Mouse (Mus musculus) MEL (cell line): Measurements from ENCODE around the gene Avpr1b. TPM values are rescaled to one million over a fixed set of nuclear protein-coding genes. Genes with fewer than 3 reads are reported as not detected.

Source experiments
- DNase-seq: peaks from one replicate; pipeline ENCODE4 v3.0.0; 2011; ENCODE audit warnings: low read depth, low spot score
- H3K27ac ChIP-seq: 2 replicates; pipeline ENCODE4 v1.5.1; 2012; ENCODE audit warnings: low read depth, mild to moderate bottlenecking, control low read depth, low read length, moderate library complexity; ENCODE audit not compliant: control insufficient read depth
- H3K27me3 ChIP-seq, 2 experiments: fragments of 150-350 bp in 1 of 2; sonication (generic) in 1 of 2; 2 replicates each; pipeline ENCODE4 v1.6.1; 2012; ENCODE audit warnings: low read length in 2 of 2, mild to moderate bottlenecking in 2 of 2, improper control_type of control experiment in 1 of 2, moderate library complexity in 1 of 2; ENCODE audit not compliant: insufficient read depth in 2 of 2, control insufficient read depth in 1 of 2
- H3K36me3 ChIP-seq, 2 experiments: 2 replicates each; pipeline ENCODE4 v1.6.1; 2012 to 2014; ENCODE audit warnings: low read length in 2 of 2, improper control_type of control experiment in 1 of 2, inconsistent platforms in 1 of 2, mild to moderate bottlenecking in 1 of 2; ENCODE audit not compliant: insufficient read depth in 2 of 2, control insufficient read depth in 1 of 2
- H3K4me1 ChIP-seq, 2 experiments: fragments of 150-350 bp in 1 of 2; sonication (generic) in 1 of 2; 2 replicates each; pipeline ENCODE4 v1.6.1; 2012; ENCODE audit warnings: low read length in 2 of 2, improper control_type of control experiment in 1 of 2, mild to moderate bottlenecking in 1 of 2; ENCODE audit not compliant: insufficient read depth in 2 of 2, control insufficient read depth in 1 of 2
- H3K4me3 ChIP-seq, 2 experiments: fragments of 150-350 bp in 1 of 2; sonication (generic) in 1 of 2; 2 replicates each; pipeline ENCODE4 v1.5.1; 2012; ENCODE audit warnings: low read depth in 2 of 2, low read length in 2 of 2, mild to moderate bottlenecking in 2 of 2, moderate library complexity in 2 of 2, control low read depth in 1 of 2, improper control_type of control experiment in 1 of 2; ENCODE audit not compliant: control insufficient read depth in 1 of 2, insufficient read depth in 1 of 2
- H3K79me2 ChIP-seq: 2 replicates; pipeline ENCODE4 v1.6.1; 2012; ENCODE audit warnings: mild to moderate bottlenecking, low read length, moderate library complexity; ENCODE audit not compliant: control insufficient read depth, poor library complexity, insufficient read depth
- H3K9ac ChIP-seq: 2 replicates; pipeline ENCODE4 v1.6.1; 2012; ENCODE audit warnings: low read depth, mild to moderate bottlenecking, control low read depth, low read length, moderate library complexity; ENCODE audit not compliant: control insufficient read depth, poor library complexity, severe bottlenecking
- H3K9me3 ChIP-seq: fragments of 150-350 bp; sonication (generic); replicated peaks from 2 replicates; pipeline ENCODE4 v1.6.1; 2012; ENCODE audit warnings: mild to moderate bottlenecking, low read length, improper control_type of control experiment, moderate library complexity; ENCODE audit not compliant: insufficient read depth
- CTCF ChIP-seq, 3 experiments: IDR thresholded peaks in 2 of 3; conservative IDR thresholded peaks in 1 of 3; 2 replicates each; pipeline ENCODE4 v1.5.1; 2011 to 2012; ENCODE audit warnings: low read length in 3 of 3, low read depth in 2 of 3, mild to moderate bottlenecking in 2 of 3, improper control_type of control experiment in 1 of 3, inconsistent platforms in 1 of 3, mixed read lengths in 1 of 3, moderate library complexity in 1 of 3; ENCODE audit not compliant: control insufficient read depth in 1 of 3, insufficient read depth in 1 of 3, poor library complexity in 1 of 3, severe bottlenecking in 1 of 3
- ELF1 ChIP-seq: IDR thresholded peaks from 2 replicates; pipeline ENCODE4 v1.6.1; 2014; ENCODE audit warnings: low read depth, mild to moderate bottlenecking, inconsistent platforms, low read length, improper control_type of control experiment, moderate library complexity
- EP300 ChIP-seq, 2 experiments: IDR thresholded peaks; 2 replicates each; pipeline ENCODE4 v1.6.1; 2011; ENCODE audit warnings: improper control_type of control experiment in 2 of 2, low read length in 2 of 2, low read depth in 1 of 2, mild to moderate bottlenecking in 1 of 2
- ETS1 ChIP-seq: IDR thresholded peaks from 2 replicates; pipeline ENCODE4 v1.6.1; 2012; ENCODE audit warnings: low read depth, mild to moderate bottlenecking, inconsistent platforms, low read length, improper control_type of control experiment, moderate library complexity
- GABPA ChIP-seq: IDR thresholded peaks from 2 replicates; pipeline ENCODE4 v1.6.1; 2012; ENCODE audit warnings: low read depth, mild to moderate bottlenecking, inconsistent platforms, low read length, improper control_type of control experiment, moderate library complexity
- GATA1 ChIP-seq: IDR thresholded peaks from 2 replicates; pipeline ENCODE4 v1.6.1; 2011; ENCODE audit warnings: low read depth, low read length, improper control_type of control experiment
- HCFC1 ChIP-seq: IDR thresholded peaks from 2 replicates; pipeline ENCODE4 v1.6.1; 2012; ENCODE audit warnings: low read depth, mild to moderate bottlenecking, inconsistent platforms, low read length, improper control_type of control experiment, moderate library complexity
- MAX ChIP-seq: IDR thresholded peaks from 2 replicates; pipeline ENCODE4 v1.6.1; 2011; ENCODE audit warnings: low read length, improper control_type of control experiment
- MAZ ChIP-seq: IDR thresholded peaks from 2 replicates; pipeline ENCODE4 v1.6.1; 2012; ENCODE audit warnings: low read depth, mild to moderate bottlenecking, inconsistent platforms, low read length, improper control_type of control experiment
- MEF2A ChIP-seq: IDR thresholded peaks from 2 replicates; pipeline ENCODE4 v1.6.1; 2014; ENCODE audit warnings: low read depth, mild to moderate bottlenecking, inconsistent platforms, low read length, improper control_type of control experiment; ENCODE audit not compliant: poor library complexity, insufficient replicate concordance, severe bottlenecking; ENCODE audit errors: extremely low read depth
- MYC ChIP-seq: IDR thresholded peaks from 2 replicates; pipeline ENCODE4 v1.6.1; 2011; ENCODE audit warnings: low read depth, mild to moderate bottlenecking, low read length, improper control_type of control experiment, moderate library complexity
- POLR2A ChIP-seq, 2 experiments: IDR thresholded peaks; 2 replicates each; pipeline ENCODE4 v1.6.1; 2011 to 2012; ENCODE audit warnings: low read length in 2 of 2, mild to moderate bottlenecking in 2 of 2, control low read depth in 1 of 2, improper control_type of control experiment in 1 of 2, low read depth in 1 of 2, moderate library complexity in 1 of 2; ENCODE audit not compliant: control insufficient read depth in 1 of 2, insufficient read depth in 1 of 2, poor library complexity in 1 of 2
- RAD21 ChIP-seq: IDR thresholded peaks from 2 replicates; pipeline ENCODE4 v1.6.1; 2011; ENCODE audit warnings: mild to moderate bottlenecking, low read depth, low read length, improper control_type of control experiment
- RCOR1 ChIP-seq: IDR thresholded peaks from 2 replicates; pipeline ENCODE4 v1.6.1; 2012; ENCODE audit warnings: low read depth, mild to moderate bottlenecking, inconsistent platforms, low read length, improper control_type of control experiment
- SIN3A ChIP-seq: IDR thresholded peaks from 2 replicates; pipeline ENCODE4 v1.6.1; 2012; ENCODE audit warnings: low read length, improper control_type of control experiment, inconsistent platforms
- USF1 ChIP-seq: IDR thresholded peaks from 2 replicates; pipeline ENCODE4 v1.6.1; 2014; ENCODE audit warnings: low read depth, mild to moderate bottlenecking, inconsistent platforms, low read length, improper control_type of control experiment, moderate library complexity
- ZC3H11A ChIP-seq: IDR thresholded peaks from 2 replicates; pipeline ENCODE4 v1.6.1; 2012; ENCODE audit warnings: low read depth, mild to moderate bottlenecking, inconsistent platforms, low read length, improper control_type of control experiment
- ZKSCAN1 ChIP-seq: IDR thresholded peaks from 2 replicates; pipeline ENCODE4 v1.6.1; 2012; ENCODE audit warnings: low read depth, mild to moderate bottlenecking, inconsistent platforms, low read length, improper control_type of control experiment, moderate library complexity
- ZMIZ1 ChIP-seq: IDR thresholded peaks from 2 replicates; pipeline ENCODE4 v1.6.1; 2012; ENCODE audit warnings: low read depth, mild to moderate bottlenecking, inconsistent platforms, low read length, improper control_type of control experiment, moderate library complexity
- polyA plus RNA-seq, 2 experiments: library from polyadenylated mRNA; stranded (reverse) in 1 of 2; unstranded in 1 of 2; fragments of >175 nt in 1 of 2; fragments of >200 nt in 1 of 2; gene quantifications; 2 replicates each; pipeline versions ENCODE4 v1.2.1 to v1.2.4; 2012; ENCODE audit warnings: low replicate concordance in 2 of 2, low read depth in 1 of 2; ENCODE audit not compliant: insufficient read length in 2 of 2, insufficient read depth in 1 of 2, missing spikeins in 1 of 2
- total RNA-seq: library from RNA; depleted of rRNA; stranded (reverse); fragments of 300-350 nt; gene quantifications from 2 replicates; pipeline ENCODE4 v1.2.3, GENCODE M21; 2012

Gene Avpr1b
- total and polyA plus RNA-seq, 3 experiments: not detected

DNA sequence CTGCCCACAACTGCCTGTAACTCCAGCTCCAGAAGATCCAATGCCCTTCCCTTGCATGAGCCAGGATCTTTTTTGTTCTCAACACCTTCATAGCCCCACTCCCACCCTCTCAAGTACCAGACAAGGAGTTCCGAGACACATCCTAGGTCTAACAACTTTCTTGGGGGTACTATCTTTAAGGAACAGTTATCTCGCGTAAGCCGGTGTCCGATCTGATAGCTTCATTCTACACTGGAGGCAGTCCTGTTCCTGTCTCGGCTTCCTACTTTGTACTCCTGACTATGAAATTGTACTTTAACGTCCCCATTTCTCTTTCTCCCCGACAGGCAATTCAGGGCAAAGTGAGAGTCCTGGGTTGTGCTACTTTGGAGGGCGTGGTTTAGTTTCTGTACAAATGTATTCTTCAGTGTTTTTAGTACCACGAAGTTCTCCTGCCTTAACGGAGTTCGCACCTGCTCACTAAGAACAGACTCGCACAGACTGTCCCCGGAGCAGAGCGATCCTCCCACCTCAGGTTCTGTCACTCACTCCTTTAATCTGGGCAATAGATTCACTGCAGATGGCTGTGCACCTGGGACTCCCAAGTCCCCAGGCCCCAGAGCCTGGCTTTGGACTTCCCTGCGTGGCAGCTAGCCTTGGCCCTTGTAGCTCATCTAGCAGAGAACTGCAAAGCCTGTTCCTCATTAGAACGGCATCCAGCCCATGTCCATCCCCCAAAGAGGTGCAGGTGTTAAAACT, 19.9 kb upstream of the Avpr1b start:
- TF ChIP-seq EP300 (IDR thresholded peaks at IDR 0.05; ENCODE audit: low read depth in 1 of 2, low read length in 2 of 2) (no peak), GATA1 (0 out of 2 replicates have a peak, but pooled peaks have one; percentile 20)
- DNase-seq: no peak
- H3K4me1 ChIP-seq: no peaks in the 10 kb centered on the region
- H3K27ac ChIP-seq: no peak overlapping the region
- H3K79me2 ChIP-seq: no peaks in the 10 kb centered on the region
- peaks cover 3 to 6% of the 10 kb centered on the region in 2 experiments for H3K27me3 ChIP-seq
- H3K36me3 ChIP-seq: no peaks in the 10 kb centered on the region
- no peak overlapping the region for H3K4me3 ChIP-seq
- H3K9ac ChIP-seq: no peak overlapping the region
- no peaks in the 10 kb centered on the region for H3K9me3 ChIP-seq

DNA sequence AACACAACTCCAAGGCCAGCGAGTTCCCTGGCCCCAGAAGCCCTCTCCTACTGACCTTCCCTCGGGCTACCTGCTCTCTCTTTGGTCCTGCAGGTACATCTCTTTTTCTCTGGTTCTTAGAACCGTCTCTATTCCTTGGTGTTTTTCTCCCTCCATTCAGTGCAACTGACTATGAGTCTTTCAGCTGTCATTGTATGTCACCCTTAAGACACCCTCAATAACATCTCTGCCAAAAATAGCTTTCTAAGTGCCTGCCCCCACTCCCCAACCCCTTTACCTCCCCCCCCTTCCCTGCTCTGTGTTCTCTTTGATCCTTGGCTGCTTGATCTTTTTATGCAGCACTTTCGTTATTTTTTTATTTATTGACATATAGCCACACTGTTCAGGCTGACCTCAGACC, 18.6 kb upstream of the Avpr1b start:
- no peak for DNase-seq
- Histone ChIP-seq H3K9ac (no peak overlapping the region), H3K4me3 (no peak overlapping the region), H3K27me3 (peaks cover 3 to 4% of the 10 kb centered on the region in 2 experiments), H3K36me3 (no peaks in the 10 kb centered on the region), H3K79me2 (no peaks in the 10 kb centered on the region), H3K27ac (no peak overlapping the region), H3K9me3 (no peaks in the 10 kb centered on the region), H3K4me1 (no peaks in the 10 kb centered on the region)
- no peak for TF ChIP-seq MAZ
- no peak for TF ChIP-seq RAD21
- no peak for TF ChIP-seq SIN3A
- TF ChIP-seq MEF2A: no peak
- no peak for TF ChIP-seq ZMIZ1
- no peak for TF ChIP-seq ELF1
- TF ChIP-seq GATA1: no peak
- TF ChIP-seq MYC: no peak
- no peak for TF ChIP-seq ZC3H11A
- TF ChIP-seq CTCF (IDR thresholded peaks at IDR 0.05 in 2 of 3, conservative IDR thresholded peaks at IDR 0.05 in 1 of 3; ENCODE audit: control insufficient read depth in 1 of 3, insufficient read depth in 1 of 3, low read depth in 2 of 3, low read length in 3 of 3, poor library complexity in 1 of 3, severe bottlenecking in 1 of 3): no peak
- TF ChIP-seq ETS1: no peak

DNA sequence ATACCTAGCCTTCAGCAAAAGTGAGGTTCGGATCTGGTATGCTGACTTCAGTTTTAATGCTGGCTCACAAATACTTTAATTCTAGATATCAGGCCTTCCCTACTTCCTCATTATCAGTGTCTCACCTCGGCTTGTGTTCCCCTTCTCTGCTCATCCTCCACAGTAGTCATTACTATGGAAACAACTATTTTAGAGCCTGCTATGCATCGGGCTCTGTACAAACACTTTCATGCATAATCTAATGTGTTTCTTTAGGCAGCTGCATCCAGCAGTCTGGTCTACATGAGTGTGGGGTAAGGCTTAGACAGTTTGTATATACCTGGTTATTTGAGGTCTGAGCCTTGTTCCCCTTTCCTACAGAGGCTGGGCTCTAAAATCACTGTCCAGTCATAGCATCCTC, 15.4 kb upstream of the Avpr1b start:
- no peak overlapping the region for H3K27ac ChIP-seq
- TF ChIP-seq HCFC1 (no peak), GATA1 (no peak), USF1 (no peak), MAX (no peak), ZKSCAN1 (no peak), MAZ (no peak), POLR2A (IDR thresholded peaks at IDR 0.05; ENCODE audit: control insufficient read depth in 1 of 2, insufficient read depth in 1 of 2, low read depth in 1 of 2, low read length in 2 of 2, poor library complexity in 1 of 2) (no peak), GABPA (no peak), RAD21 (no peak), SIN3A (no peak), RCOR1 (no peak), CTCF (IDR thresholded peaks at IDR 0.05 in 2 of 3, conservative IDR thresholded peaks at IDR 0.05 in 1 of 3; ENCODE audit: control insufficient read depth in 1 of 3, insufficient read depth in 1 of 3, low read depth in 2 of 3, low read length in 3 of 3, poor library complexity in 1 of 3, severe bottlenecking in 1 of 3) (no peak), ELF1 (no peak)
- H3K36me3 ChIP-seq: no peaks in the 10 kb centered on the region
- H3K4me1 ChIP-seq: no peaks in the 10 kb centered on the region
- no peak overlapping the region for H3K4me3 ChIP-seq
- peak; percentile 43 for DNase-seq
- H3K79me2 ChIP-seq: no peaks in the 10 kb centered on the region
- H3K9me3 ChIP-seq: no peaks in the 10 kb centered on the region
- peaks cover 5% of the 10 kb centered on the region in 2 experiments; a peak in 3 of 4 replicates for H3K27me3 ChIP-seq
- H3K9ac ChIP-seq: no peak overlapping the region
